Mouse (Mus musculus) bone marrow macrophage, adult 2 months (primary cell): ENCODE results near the gene Sertad1.

ENCODE experiments used
- CTCF ChIP-seq: IDR thresholded peaks from 2 replicates; pipeline ENCODE4 v1.5.1; 2012; ENCODE audit warnings: low read depth, mild to moderate bottlenecking, low read length, moderate library complexity
- POLR2A ChIP-seq: IDR thresholded peaks from 2 replicates; pipeline ENCODE4 v1.6.1; 2012; ENCODE audit warnings: mild to moderate bottlenecking, low read depth, low read length, borderline replicate concordance

DNA sequence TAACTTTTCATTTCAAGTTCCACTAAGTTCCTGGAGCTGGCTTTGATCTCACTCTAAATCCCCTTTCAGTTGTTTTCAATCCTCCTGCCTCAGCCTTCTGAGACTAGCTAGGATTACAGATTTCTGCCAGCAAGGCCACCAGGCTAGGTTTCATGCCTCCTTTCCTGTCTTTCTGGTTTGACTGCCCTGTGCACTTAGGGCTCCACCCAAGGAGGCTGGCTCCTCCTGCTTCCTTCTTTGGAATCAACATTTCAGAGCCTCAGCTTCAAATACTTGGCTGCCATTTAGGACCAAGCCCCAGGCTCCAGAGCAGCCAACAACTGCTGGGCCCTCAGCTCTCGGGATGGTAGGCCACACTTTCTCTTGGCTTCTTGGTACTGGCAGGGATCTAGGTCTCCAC, 33.9 kb downstream of the Sertad1 start:
- no peak for TF ChIP-seq CTCF
- no peak for TF ChIP-seq POLR2A
